26 mouse cellular contexts compared by ENCODE assay signal in genomic region chr7:138357475-138357874, GRCm38 (mm10). TPM values are rescaled to one million over a fixed set of nuclear protein-coding genes. Genes with fewer than 3 reads are reported as not detected.
DNase-seq lines count a peak whose midpoint lies in the region; ATAC-seq and TF ChIP-seq lines count a peak whose summit lies in the region.
"Had no signal": no experiment of that assay in that cellular context is flagged by ENCODE, and none has a peak within 500 bp of the region (broad histone marks: within the 10 kb centered on the region; RNA-seq: fewer than 3 reads in every experiment).

No protein-coding gene starts in this region.

- H3K36me3 ChIP-seq in embryonic facial prominence, embryonic 14.5 days (ENCODE audit: control insufficient read depth, insufficient read depth, low read length), result no peaks in the 10 kb centered on the region
- H3K36me3 ChIP-seq in embryonic facial prominence, embryonic 10.5 days (replicated peaks), result no peaks in the 10 kb centered on the region
- no peaks in the 10 kb centered on the region for H3K36me3 ChIP-seq in limb, embryonic 14.5 days (ENCODE audit: control insufficient read depth, insufficient read depth, low read length)
- no peaks in the 10 kb centered on the region for H3K36me3 ChIP-seq in limb, embryonic 10.5 days
- H3K36me3 ChIP-seq: embryonic facial prominence, embryonic 12.5 days; forebrain, embryonic 12.5 days; forebrain, embryonic 15.5 days; heart, embryonic 12.5 days; heart, embryonic 15.5 days; hindbrain, embryonic 10.5 days; hindbrain, embryonic 13.5 days had no signal

- DNase-seq in embryonic facial prominence, embryonic 14.5 days (ENCODE audit: low spot score), result peak; percentile 61
- DNase-seq in embryonic facial prominence, embryonic 10.5 days (ENCODE audit: low spot score), result no peak
- peak; percentile 10 to 28 for DNase-seq in kidney, postnatal 4 days
- no peak for DNase-seq in kidney, postnatal 36 days
- DNase-seq in limb, embryonic 14.5 days (ENCODE audit: low spot score), result peak; percentile 9
- DNase-seq in limb, embryonic 10.5 days (ENCODE audit: low spot score), result no peak
- DNase-seq in brain, adult 2 months (ENCODE audit: low read depth, low spot score), result peak; percentile 21
- no peak for DNase-seq in thymus, adult 18-20 months
- DNase-seq: adrenal gland, adult 8-10 months; adrenal gland, postnatal 25 days; cerebellum, adult 18-20 months; cerebellum, adult 9-10 months; cerebellum, postnatal 14 days; gastrocnemius, postnatal 25 days; heart, adult 18-20 months; heart, postnatal 10 days; heart, postnatal 36 days had no signal

- H3K4me2 ChIP-seq in embryonic facial prominence, embryonic 14.5 days (ENCODE audit: low read depth, low read length), result no peak overlapping the region
- H3K4me2 ChIP-seq in limb, embryonic 14.5 days (replicated peaks; ENCODE audit: low read depth, low read length, severe bottlenecking), result no peak overlapping the region
- H3K4me2 ChIP-seq: embryonic facial prominence, embryonic 12.5 days; forebrain, embryonic 12.5 days; forebrain, embryonic 15.5 days; heart, embryonic 12.5 days; heart, embryonic 15.5 days; hindbrain, embryonic 13.5 days had no signal

- H3K4me1 ChIP-seq in embryonic facial prominence, embryonic 14.5 days (ENCODE audit: control insufficient read depth, insufficient read depth, low read length), result peaks cover 3% of the 10 kb centered on the region; the same call in 1 of the 2 replicates
- H3K4me1 ChIP-seq in embryonic facial prominence, embryonic 10.5 days, result peaks cover 19% of the 10 kb centered on the region
- peaks cover 3% of the 10 kb centered on the region; the same call in 1 of the 2 replicates for H3K4me1 ChIP-seq in limb, embryonic 14.5 days (ENCODE audit: control insufficient read depth, insufficient read depth, low read length)
- H3K4me1 ChIP-seq in limb, embryonic 10.5 days, result peaks cover 23% of the 10 kb centered on the region
- H3K4me1 ChIP-seq: forebrain, embryonic 15.5 days; heart, embryonic 15.5 days had no signal

- ATAC-seq in embryonic facial prominence, embryonic 14.5 days (ENCODE audit: low read depth), result no peak
- ATAC-seq in limb, embryonic 14.5 days (ENCODE audit: low FRiP score, low read depth), result 0 out of 2 replicates have a peak, but pooled peaks have one; percentile 19
- ATAC-seq: activated CD4-positive, CD25-positive, alpha-beta regulatory T cell, adult 4 months; forebrain, embryonic 15.5 days had no signal

- WGBS in embryonic facial prominence, embryonic 14.5 days, result 69% methylated on average over 8 of the region's 8 CpGs
- WGBS in embryonic facial prominence, embryonic 10.5 days, result 79% methylated on average over 8 of the region's 8 CpGs
- 46% methylated on average over 8 of the region's 8 CpGs for WGBS in limb, embryonic 14.5 days
- WGBS in limb, embryonic 10.5 days, result 81% methylated on average over 8 of the region's 8 CpGs

- H3K27me3 ChIP-seq in embryonic facial prominence, embryonic 14.5 days (replicated peaks; ENCODE audit: control insufficient read depth, insufficient read depth, low read length), result no peaks in the 10 kb centered on the region
- H3K27me3 ChIP-seq in embryonic facial prominence, embryonic 10.5 days (replicated peaks; ENCODE audit: low read depth, poor library complexity, severe bottlenecking), result no peaks in the 10 kb centered on the region
- no peaks in the 10 kb centered on the region for H3K27me3 ChIP-seq in limb, embryonic 14.5 days (ENCODE audit: control insufficient read depth, insufficient read depth, low read length)
- H3K27me3 ChIP-seq in limb, embryonic 10.5 days (ENCODE audit: low read depth, poor library complexity, severe bottlenecking), result no peaks in the 10 kb centered on the region
- H3K27me3 ChIP-seq: embryonic facial prominence, embryonic 12.5 days; forebrain, embryonic 12.5 days; forebrain, embryonic 15.5 days; hindbrain, embryonic 13.5 days had no signal

- H3K9me3 ChIP-seq in embryonic facial prominence, embryonic 14.5 days (ENCODE audit: control insufficient read depth, low read length), result no peaks in the 10 kb centered on the region
- no peaks in the 10 kb centered on the region for H3K9me3 ChIP-seq in embryonic facial prominence, embryonic 10.5 days
- no peaks in the 10 kb centered on the region for H3K9me3 ChIP-seq in limb, embryonic 14.5 days (ENCODE audit: control insufficient read depth, low read length)
- no peaks in the 10 kb centered on the region for H3K9me3 ChIP-seq in limb, embryonic 10.5 days (replicated peaks)
- H3K9me3 ChIP-seq: embryonic facial prominence, embryonic 12.5 days; forebrain, embryonic 12.5 days; forebrain, embryonic 15.5 days; heart, embryonic 12.5 days; heart, embryonic 15.5 days; hindbrain, embryonic 10.5 days; hindbrain, embryonic 13.5 days had no signal

- H3K9ac ChIP-seq in embryonic facial prominence, embryonic 14.5 days (ENCODE audit: low read depth, low read length), result no peak overlapping the region
- no peak overlapping the region for H3K9ac ChIP-seq in limb, embryonic 14.5 days (ENCODE audit: low read depth, low read length, severe bottlenecking)
- H3K9ac ChIP-seq: embryonic facial prominence, embryonic 12.5 days; forebrain, embryonic 12.5 days; forebrain, embryonic 15.5 days; heart, embryonic 12.5 days; heart, embryonic 15.5 days; hindbrain, embryonic 13.5 days had no signal

- no peak overlapping the region for H3K27ac ChIP-seq in embryonic facial prominence, embryonic 14.5 days (replicated peaks; ENCODE audit: low read depth, low read length)
- no peak overlapping the region for H3K27ac ChIP-seq in embryonic facial prominence, embryonic 10.5 days (replicated peaks)
- H3K27ac ChIP-seq in limb, embryonic 14.5 days (replicated peaks; ENCODE audit: low read depth, low read length), result no peak overlapping the region
- H3K27ac ChIP-seq in limb, embryonic 10.5 days, result no peak overlapping the region
- H3K27ac ChIP-seq: embryonic facial prominence, embryonic 12.5 days; forebrain, embryonic 12.5 days; forebrain, embryonic 15.5 days; heart, embryonic 15.5 days; hindbrain, embryonic 10.5 days had no signal

- H3K4me3 ChIP-seq in embryonic facial prominence, embryonic 14.5 days (ENCODE audit: low read depth, low read length), result no peak overlapping the region
- no peak overlapping the region for H3K4me3 ChIP-seq in embryonic facial prominence, embryonic 10.5 days
- H3K4me3 ChIP-seq in limb, embryonic 14.5 days (replicated peaks; ENCODE audit: low read length), result no peak overlapping the region
- H3K4me3 ChIP-seq in limb, embryonic 10.5 days, result no peak overlapping the region
- H3K4me3 ChIP-seq: embryonic facial prominence, embryonic 12.5 days; erythroblast, embryonic 14.5 days; forebrain, embryonic 12.5 days; forebrain, embryonic 15.5 days; heart, embryonic 12.5 days; heart, embryonic 15.5 days; hindbrain, embryonic 10.5 days; hindbrain, embryonic 13.5 days had no signal

- no peak for TF ChIP-seq POLR2A in limb, embryonic 14.5 days (IDR thresholded peaks at IDR 0.05; ENCODE audit: borderline replicate concordance, extremely low read depth, insufficient read depth, insufficient read length)

RNA-seq across cellular contexts. Expression of gene Tcerg1l, which starts 40.1 kb away (rescaled TPM):
- 2.1 and 3.3 TPM in 2 replicates for polyA plus RNA-seq in embryonic facial prominence, embryonic 14.5 days (2014; fragmentation: Nextera tagmentation; extraction: Ambion mirVana)
- 0.77 and 0.87 TPM in 2 replicates for polyA plus RNA-seq in embryonic facial prominence, embryonic 10.5 days (2016; fragmentation: Nextera tagmentation; extraction: Ambion mirVana)
- polyA plus RNA-seq in limb, embryonic 14.5 days (2012; rRNA removed), result 1.2 and 1.5 TPM in 2 replicates
- polyA plus RNA-seq in limb, embryonic 14.5 days (2014; fragmentation: Nextera tagmentation; extraction: Ambion mirVana), result 1.2 TPM in 2 replicates
- 0.29 and 1.4 TPM in 2 replicates for polyA plus RNA-seq in limb, embryonic 10.5 days (2016; fragmentation: Nextera tagmentation; extraction: Ambion mirVana)
- polyA plus RNA-seq: activated CD4-positive, CD25-positive, alpha-beta regulatory T cell, adult 4 months; erythroblast, embryonic 14.5 days had no signal

Comparison
In these comparisons a context has a peak if more than half of its experiments do, and no peak if none do; other contexts are left out.
1. DNase-seq: peak in embryonic facial prominence, embryonic 14.5 days (single experiment), kidney, postnatal 4 days (2 of 2), limb, embryonic 14.5 days (single experiment) and brain, adult 2 months (single experiment); none in embryonic facial prominence, embryonic 10.5 days (single experiment), kidney, postnatal 36 days (0 of 2), limb, embryonic 10.5 days (single experiment) and thymus, adult 18-20 months (0 of 2).